Mouse (Mus musculus) lung, adult 2 months (tissue): Measurements from ENCODE around the gene Mpo.

Source experiments
- CTCF ChIP-seq: fragments of 200-500 bp; IDR thresholded peaks from 2 replicates; pipeline ENCODE4 v1.5.1; 2011; ENCODE audit warnings: mild to moderate bottlenecking, low read length, control low read depth; ENCODE audit not compliant: insufficient read depth
- POLR2A ChIP-seq: fragments of 200-500 bp; IDR thresholded peaks from 2 replicates; pipeline ENCODE4 v1.6.1; 2011; ENCODE audit warnings: low read depth, mild to moderate bottlenecking, control low read depth, low read length, borderline replicate concordance; ENCODE audit errors: extremely low read depth

GRCm38 (mm10) chr11:87755360-87756017 lies 37.9 kb upstream of the Mpo start:
- TF ChIP-seq POLR2A (peak; percentile 66; the same call in 1 of the 2 replicates), CTCF (no peak)
